In the genomic region with DNA sequence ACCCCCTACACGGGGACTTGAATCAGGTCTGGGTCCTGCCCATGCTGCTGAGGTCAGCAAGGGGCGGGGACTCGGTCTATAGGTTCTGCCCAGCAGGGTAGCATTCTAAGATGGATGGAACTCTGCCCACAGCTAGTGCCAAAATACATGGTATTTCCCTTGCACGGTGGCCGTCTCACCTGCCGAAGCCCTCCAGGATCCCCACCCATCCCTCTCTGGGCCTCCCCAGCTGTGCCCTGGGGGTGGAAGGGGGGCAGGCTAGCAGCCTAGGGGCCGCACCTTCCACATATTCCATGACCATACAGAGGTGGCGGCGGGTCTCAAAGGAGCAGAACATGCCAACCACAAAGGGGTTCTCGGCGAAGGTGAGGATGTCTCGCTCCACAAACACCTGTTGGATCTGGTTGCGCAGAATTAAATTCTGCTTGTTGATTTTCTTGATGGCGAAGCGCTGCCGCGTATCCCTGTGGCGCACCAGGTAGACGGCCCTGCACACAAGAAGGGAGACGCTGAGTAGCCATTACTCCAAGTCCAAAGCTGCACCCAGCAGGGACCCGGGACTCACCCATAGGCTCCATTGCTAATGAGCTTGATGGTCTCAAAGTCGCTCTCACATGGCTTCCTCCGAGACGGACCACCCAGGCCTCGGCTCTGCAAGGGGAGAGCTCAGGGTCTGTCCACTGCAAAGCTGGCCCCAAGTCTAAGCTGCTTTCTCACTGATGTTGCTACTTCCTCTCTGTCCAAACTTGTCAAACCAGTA, we compare ENCODE assay signal across 18 mouse cellular contexts. TPM values are rescaled to one million over a fixed set of nuclear protein-coding genes. Genes with fewer than 3 reads are reported as not detected.
A peak's percentile ranks its signal among the peaks of the same experiment; 100 is the strongest.
DNase-seq lines count a peak whose midpoint lies in the region; TF ChIP-seq lines count a peak whose summit lies in the region.
"Had no signal": no experiment of that assay in that cellular context is flagged by ENCODE, and none has a peak within 500 bp of the region (broad histone marks: within the 10 kb centered on the region; RNA-seq: fewer than 3 reads in every experiment).

No protein-coding gene starts in this region.

- no peak for TF ChIP-seq CTCF in layer of hippocampus, adult 2 months (conservative IDR thresholded peaks at IDR 0.05)
- no peak for TF ChIP-seq CTCF in E14TG2a.4 (conservative IDR thresholded peaks at IDR 0.05; ENCODE audit: low read length)

- H3K27ac ChIP-seq in layer of hippocampus, adult 2 months = peak overlapping the region; percentile 44; the same call in 1 of the 2 replicates
- H3K27ac ChIP-seq: embryonic facial prominence, embryonic 12.5 days; embryonic facial prominence, embryonic 15.5 days; gastrocnemius, adult 2 months; hindbrain, embryonic 12.5 days; hindbrain, postnatal 0 days had no signal

- peak; percentile 56 for DNase-seq in cerebellum, adult 9-10 months
- no peak for DNase-seq in cerebellum, adult 18-20 months
- no peak for DNase-seq in layer of hippocampus, adult 2 months (ENCODE audit: low spot score in 2 of 2)
- no peak for DNase-seq in layer of hippocampus, adult 11-12 months (ENCODE audit: low spot score)
- DNase-seq in retina, embryonic 14.5 days (ENCODE audit: low spot score) = no peak
- DNase-seq: adrenal gland, adult 8-10 months; adrenal gland, postnatal 25 days; forebrain, postnatal 0 days; gastrocnemius, adult 2 months; gastrocnemius, postnatal 14 days; heart, adult 11 months had no signal

- peaks cover 71% of the 10 kb centered on the region for H3K4me1 ChIP-seq in E14TG2a.4 (replicated peaks; ENCODE audit: low read depth, low read length)

- peaks cover 68% of the 10 kb centered on the region for H3K36me3 ChIP-seq in E14TG2a.4 (ENCODE audit: insufficient read depth, low read length)

- H3K27me3 ChIP-seq in E14TG2a.4 (ENCODE audit: insufficient read depth, low read length) = no peaks in the 10 kb centered on the region; the same call in 1 of the 2 replicates
- H3K27me3 ChIP-seq: embryonic facial prominence, embryonic 15.5 days had no signal

- no peaks in the 10 kb centered on the region for H3K9me3 ChIP-seq in E14TG2a.4 (ENCODE audit: low read length)
- H3K9me3 ChIP-seq: embryonic facial prominence, embryonic 12.5 days; embryonic facial prominence, embryonic 15.5 days; hindbrain, embryonic 12.5 days had no signal

- H3K4me3 ChIP-seq in layer of hippocampus, adult 2 months = no peak overlapping the region
- peak overlapping the region; percentile 52 for H3K4me3 ChIP-seq in E14TG2a.4 (replicated peaks; ENCODE audit: low read length)
- H3K4me3 ChIP-seq: embryonic facial prominence, embryonic 12.5 days; embryonic facial prominence, embryonic 15.5 days; gastrocnemius, adult 2 months; hindbrain, embryonic 12.5 days had no signal

RNA-seq across cellular contexts. Expression of a gene that starts 10.0 kb away (rescaled TPM):
- total RNA-seq in layer of hippocampus, adult 2 months (2021) = 100 to 1,000 TPM; 160 to 169 TPM

RNA-seq across cellular contexts. Expression of a gene that starts 18.4 kb away (rescaled TPM):
- total RNA-seq in layer of hippocampus, adult 2 months (2021) = 100 to 1,000 TPM; 468 to 473 TPM

RNA-seq across cellular contexts. Expression of a gene that starts 21.8 kb away (rescaled TPM):
- total RNA-seq in layer of hippocampus, adult 2 months (2021) = 1 to 10 TPM in 1 of 2 experiments, under 1 TPM in 1; 0.61 to 1.1 TPM
- total RNA-seq: adrenal gland, postnatal 25 days; gastrocnemius, adult 2 months; gastrocnemius, postnatal 4 days; heart, postnatal 25 days; hindbrain, postnatal 0 days had no signal

RNA-seq across cellular contexts. Expression of a gene that starts 25.7 kb away (rescaled TPM):
- total RNA-seq in layer of hippocampus, adult 2 months (2021) = 10 to 100 TPM; 36.5 to 42.7 TPM

RNA-seq across cellular contexts. Expression of a gene that starts 32.0 kb away (rescaled TPM):
- total RNA-seq in layer of hippocampus, adult 2 months (2021) = 100 to 1,000 TPM; 775 to 798 TPM
